Mouse (Mus musculus): ENCODE data around the gene Lamtor4.

- TF ChIP-seq ZNF384 (IDR thresholded peaks at IDR 0.05; ENCODE audit: low read depth, low read length) (no peak), ZC3H11A (IDR thresholded peaks at IDR 0.05; ENCODE audit: borderline replicate concordance, low read depth, low read length) (no peak), HCFC1 (IDR thresholded peaks at IDR 0.05; ENCODE audit: borderline replicate concordance, insufficient read depth, low read length) (no peak)
Measured at GRCm38 (mm10) chr5:138275216-138276050, 20.2 kb downstream of the Lamtor4 start.
